Mouse (Mus musculus) bone marrow macrophage, adult 2 months (primary cell): ENCODE measurements around the gene Bcas1.

Source experiments
- CTCF ChIP-seq: IDR thresholded peaks from 2 replicates; pipeline ENCODE4 v1.5.1; 2012; ENCODE audit warnings: low read depth, mild to moderate bottlenecking, low read length, moderate library complexity
- POLR2A ChIP-seq: IDR thresholded peaks from 2 replicates; pipeline ENCODE4 v1.6.1; 2012; ENCODE audit warnings: mild to moderate bottlenecking, low read depth, low read length, borderline replicate concordance

DNA sequence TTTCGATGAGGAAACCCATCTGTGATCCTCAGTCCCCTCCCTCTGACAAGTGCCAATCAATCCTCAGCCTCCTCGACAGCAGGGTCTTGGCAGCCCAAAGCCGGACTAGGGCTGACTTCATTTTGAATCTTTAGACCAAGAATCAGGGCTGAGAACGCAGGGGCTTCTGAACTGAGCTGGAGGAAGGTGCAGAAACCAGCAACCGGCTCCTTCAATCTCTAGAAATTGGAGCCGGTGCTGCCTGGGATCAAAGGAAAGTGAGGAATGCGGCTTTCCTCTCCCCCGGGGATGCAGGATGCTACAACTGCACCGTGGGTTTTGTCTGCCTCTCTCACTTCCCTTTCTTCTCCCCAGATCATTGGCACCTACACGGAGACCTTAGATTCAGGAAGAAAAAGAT is 27.0 kb downstream of the Bcas1 start:
- TF ChIP-seq CTCF (no peak), POLR2A (no peak)
